Mouse (Mus musculus) MEL (cell line): ENCODE data around the gene Mtfp1. TPM values are rescaled to one million over a fixed set of nuclear protein-coding genes. Genes with fewer than 3 reads are reported as not detected.

Experiments used
- DNase-seq: peaks from one replicate; pipeline ENCODE4 v3.0.0; 2011; ENCODE audit warnings: low read depth, low spot score
- H3K27ac ChIP-seq: 2 replicates; pipeline ENCODE4 v1.5.1; 2012; ENCODE audit warnings: low read depth, mild to moderate bottlenecking, control low read depth, low read length, moderate library complexity; ENCODE audit not compliant: control insufficient read depth
- H3K27me3 ChIP-seq, 2 experiments: fragments of 150-350 bp in 1 of 2; sonication (generic) in 1 of 2; 2 replicates each; pipeline ENCODE4 v1.6.1; 2012; ENCODE audit warnings: low read length in 2 of 2, mild to moderate bottlenecking in 2 of 2, improper control_type of control experiment in 1 of 2, moderate library complexity in 1 of 2; ENCODE audit not compliant: insufficient read depth in 2 of 2, control insufficient read depth in 1 of 2
- H3K36me3 ChIP-seq, 2 experiments: 2 replicates each; pipeline ENCODE4 v1.6.1; 2012 to 2014; ENCODE audit warnings: low read length in 2 of 2, improper control_type of control experiment in 1 of 2, inconsistent platforms in 1 of 2, mild to moderate bottlenecking in 1 of 2; ENCODE audit not compliant: insufficient read depth in 2 of 2, control insufficient read depth in 1 of 2
- H3K4me1 ChIP-seq, 2 experiments: fragments of 150-350 bp in 1 of 2; sonication (generic) in 1 of 2; 2 replicates each; pipeline ENCODE4 v1.6.1; 2012; ENCODE audit warnings: low read length in 2 of 2, improper control_type of control experiment in 1 of 2, mild to moderate bottlenecking in 1 of 2; ENCODE audit not compliant: insufficient read depth in 2 of 2, control insufficient read depth in 1 of 2
- H3K4me3 ChIP-seq, 2 experiments: fragments of 150-350 bp in 1 of 2; sonication (generic) in 1 of 2; 2 replicates each; pipeline ENCODE4 v1.5.1; 2012; ENCODE audit warnings: low read depth in 2 of 2, low read length in 2 of 2, mild to moderate bottlenecking in 2 of 2, moderate library complexity in 2 of 2, control low read depth in 1 of 2, improper control_type of control experiment in 1 of 2; ENCODE audit not compliant: control insufficient read depth in 1 of 2, insufficient read depth in 1 of 2
- H3K79me2 ChIP-seq: 2 replicates; pipeline ENCODE4 v1.6.1; 2012; ENCODE audit warnings: mild to moderate bottlenecking, low read length, moderate library complexity; ENCODE audit not compliant: control insufficient read depth, poor library complexity, insufficient read depth
- H3K9ac ChIP-seq: 2 replicates; pipeline ENCODE4 v1.6.1; 2012; ENCODE audit warnings: low read depth, mild to moderate bottlenecking, control low read depth, low read length, moderate library complexity; ENCODE audit not compliant: control insufficient read depth, poor library complexity, severe bottlenecking
- H3K9me3 ChIP-seq: fragments of 150-350 bp; sonication (generic); replicated peaks from 2 replicates; pipeline ENCODE4 v1.6.1; 2012; ENCODE audit warnings: mild to moderate bottlenecking, low read length, improper control_type of control experiment, moderate library complexity; ENCODE audit not compliant: insufficient read depth
- CTCF ChIP-seq, 3 experiments: IDR thresholded peaks in 2 of 3; conservative IDR thresholded peaks in 1 of 3; 2 replicates each; pipeline ENCODE4 v1.5.1; 2011 to 2012; ENCODE audit warnings: low read length in 3 of 3, low read depth in 2 of 3, mild to moderate bottlenecking in 2 of 3, improper control_type of control experiment in 1 of 3, inconsistent platforms in 1 of 3, mixed read lengths in 1 of 3, moderate library complexity in 1 of 3; ENCODE audit not compliant: control insufficient read depth in 1 of 3, insufficient read depth in 1 of 3, poor library complexity in 1 of 3, severe bottlenecking in 1 of 3
- ELF1 ChIP-seq: IDR thresholded peaks from 2 replicates; pipeline ENCODE4 v1.6.1; 2014; ENCODE audit warnings: low read depth, mild to moderate bottlenecking, inconsistent platforms, low read length, improper control_type of control experiment, moderate library complexity
- EP300 ChIP-seq, 2 experiments: IDR thresholded peaks; 2 replicates each; pipeline ENCODE4 v1.6.1; 2011; ENCODE audit warnings: improper control_type of control experiment in 2 of 2, low read length in 2 of 2, low read depth in 1 of 2, mild to moderate bottlenecking in 1 of 2
- ETS1 ChIP-seq: IDR thresholded peaks from 2 replicates; pipeline ENCODE4 v1.6.1; 2012; ENCODE audit warnings: low read depth, mild to moderate bottlenecking, inconsistent platforms, low read length, improper control_type of control experiment, moderate library complexity
- GABPA ChIP-seq: IDR thresholded peaks from 2 replicates; pipeline ENCODE4 v1.6.1; 2012; ENCODE audit warnings: low read depth, mild to moderate bottlenecking, inconsistent platforms, low read length, improper control_type of control experiment, moderate library complexity
- GATA1 ChIP-seq: IDR thresholded peaks from 2 replicates; pipeline ENCODE4 v1.6.1; 2011; ENCODE audit warnings: low read depth, low read length, improper control_type of control experiment
- JUND ChIP-seq: IDR thresholded peaks from 2 replicates; pipeline ENCODE4 v1.6.1; 2011; ENCODE audit warnings: low read depth, mild to moderate bottlenecking, improper control_type of control experiment, low read length
- MAFK ChIP-seq: IDR thresholded peaks from 2 replicates; pipeline ENCODE4 v1.6.1; 2011; ENCODE audit warnings: low read depth, mild to moderate bottlenecking, low read length, improper control_type of control experiment, borderline replicate concordance
- MAX ChIP-seq: IDR thresholded peaks from 2 replicates; pipeline ENCODE4 v1.6.1; 2011; ENCODE audit warnings: low read length, improper control_type of control experiment
- MEF2A ChIP-seq: IDR thresholded peaks from 2 replicates; pipeline ENCODE4 v1.6.1; 2014; ENCODE audit warnings: low read depth, mild to moderate bottlenecking, inconsistent platforms, low read length, improper control_type of control experiment; ENCODE audit not compliant: poor library complexity, insufficient replicate concordance, severe bottlenecking; ENCODE audit errors: extremely low read depth
- MXI1 ChIP-seq: IDR thresholded peaks from 2 replicates; pipeline ENCODE4 v1.6.1; 2011; ENCODE audit warnings: mild to moderate bottlenecking, low read depth, low read length, improper control_type of control experiment
- MYC ChIP-seq: IDR thresholded peaks from 2 replicates; pipeline ENCODE4 v1.6.1; 2011; ENCODE audit warnings: low read depth, mild to moderate bottlenecking, low read length, improper control_type of control experiment, moderate library complexity
- POLR2A ChIP-seq, 2 experiments: IDR thresholded peaks; 2 replicates each; pipeline ENCODE4 v1.6.1; 2011 to 2012; ENCODE audit warnings: low read length in 2 of 2, mild to moderate bottlenecking in 2 of 2, control low read depth in 1 of 2, improper control_type of control experiment in 1 of 2, low read depth in 1 of 2, moderate library complexity in 1 of 2; ENCODE audit not compliant: control insufficient read depth in 1 of 2, insufficient read depth in 1 of 2, poor library complexity in 1 of 2
- POLR2AphosphoS2 ChIP-seq: IDR thresholded peaks from 2 replicates; pipeline ENCODE4 v1.6.1; 2011; ENCODE audit warnings: low read length, improper control_type of control experiment
- POLR2AphosphoS5 ChIP-seq: IDR thresholded peaks from 2 replicates; pipeline ENCODE4 v1.6.1; 2012; ENCODE audit warnings: low read depth, borderline replicate concordance, mild to moderate bottlenecking, inconsistent platforms, low read length, moderate library complexity, mixed read lengths
- RAD21 ChIP-seq: IDR thresholded peaks from 2 replicates; pipeline ENCODE4 v1.6.1; 2011; ENCODE audit warnings: mild to moderate bottlenecking, low read depth, low read length, improper control_type of control experiment
- SIN3A ChIP-seq: IDR thresholded peaks from 2 replicates; pipeline ENCODE4 v1.6.1; 2012; ENCODE audit warnings: low read length, improper control_type of control experiment, inconsistent platforms
- TAL1 ChIP-seq: IDR thresholded peaks from 2 replicates; pipeline ENCODE4 v1.6.1; 2012; ENCODE audit warnings: mild to moderate bottlenecking, inconsistent platforms, low read length, moderate library complexity, mixed read lengths
- TBP ChIP-seq: IDR thresholded peaks from 2 replicates; pipeline ENCODE4 v1.8.0; 2011; ENCODE audit warnings: low read depth, low read length, improper control_type of control experiment
- TCF12 ChIP-seq: IDR thresholded peaks from 2 replicates; pipeline ENCODE4 v1.6.1; 2014; ENCODE audit warnings: low read depth, mild to moderate bottlenecking, inconsistent platforms, low read length, improper control_type of control experiment, moderate library complexity
- USF1 ChIP-seq: IDR thresholded peaks from 2 replicates; pipeline ENCODE4 v1.6.1; 2014; ENCODE audit warnings: low read depth, mild to moderate bottlenecking, inconsistent platforms, low read length, improper control_type of control experiment, moderate library complexity
- ZMIZ1 ChIP-seq: IDR thresholded peaks from 2 replicates; pipeline ENCODE4 v1.6.1; 2012; ENCODE audit warnings: low read depth, mild to moderate bottlenecking, inconsistent platforms, low read length, improper control_type of control experiment, moderate library complexity
- polyA plus RNA-seq, 2 experiments: library from polyadenylated mRNA; stranded (reverse) in 1 of 2; unstranded in 1 of 2; fragments of >175 nt in 1 of 2; fragments of >200 nt in 1 of 2; gene quantifications; 2 replicates each; pipeline versions ENCODE4 v1.2.1 to v1.2.4; 2012; ENCODE audit warnings: low replicate concordance in 2 of 2, low read depth in 1 of 2; ENCODE audit not compliant: insufficient read length in 2 of 2, insufficient read depth in 1 of 2, missing spikeins in 1 of 2
- total RNA-seq: library from RNA; depleted of rRNA; stranded (reverse); fragments of 300-350 nt; gene quantifications from 2 replicates; pipeline ENCODE4 v1.2.3, GENCODE M21; 2012

Mtfp1 gene
- total and polyA plus RNA-seq, 3 experiments, result 70.5 to 84.8 TPM; not detected in 1

DNA sequence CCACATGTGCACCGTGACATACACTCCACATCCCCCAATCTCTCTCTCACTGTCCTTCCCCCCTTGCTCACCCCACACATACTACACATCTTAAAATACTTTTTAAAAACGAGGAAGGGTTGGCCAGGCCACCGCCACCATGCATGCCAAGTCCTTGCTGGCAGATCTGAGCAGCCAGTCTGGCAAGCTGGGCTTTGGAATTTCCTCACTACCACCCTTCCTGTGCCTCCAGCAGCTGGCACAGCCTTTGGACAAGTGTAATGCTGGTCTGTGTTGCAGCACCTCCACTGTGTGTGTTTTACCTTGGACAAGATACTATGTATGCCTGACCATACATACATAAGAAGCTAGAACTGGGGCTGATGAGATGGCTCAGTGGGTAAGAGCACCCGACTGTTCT lies 18.3 kb upstream of the Mtfp1 start:
- Histone ChIP-seq H3K9me3 (no peaks in the 10 kb centered on the region), H3K79me2 (no peaks in the 10 kb centered on the region)
- TF ChIP-seq SIN3A, result no peak
- TF ChIP-seq JUND, result no peak
- TF ChIP-seq MAX, result 0 out of 2 replicates have a peak, but pooled peaks have one; percentile 11
- TF ChIP-seq ELF1, result no peak
- TF ChIP-seq GATA1, result no peak
- TF ChIP-seq MAFK, result no peak
- no peak for TF ChIP-seq TAL1
- no peak for TF ChIP-seq CTCF (IDR thresholded peaks at IDR 0.05 in 2 of 3, conservative IDR thresholded peaks at IDR 0.05 in 1 of 3; ENCODE audit: control insufficient read depth in 1 of 3, insufficient read depth in 1 of 3, low read depth in 2 of 3, low read length in 3 of 3, poor library complexity in 1 of 3, severe bottlenecking in 1 of 3)
- TF ChIP-seq POLR2AphosphoS2, result no peak
- TF ChIP-seq MYC, result no peak
- TF ChIP-seq POLR2AphosphoS5, result no peak
- TF ChIP-seq TBP, result peak; percentile 65
- TF ChIP-seq RAD21, result no peak
- no peak for TF ChIP-seq POLR2A (IDR thresholded peaks at IDR 0.05; ENCODE audit: control insufficient read depth in 1 of 2, insufficient read depth in 1 of 2, low read depth in 1 of 2, low read length in 2 of 2, poor library complexity in 1 of 2)
- TF ChIP-seq, all 39 proteins: peak for 2
- Histone ChIP-seq H3K9ac (no peak overlapping the region), H3K27ac (no peak overlapping the region), H3K27me3 (no peaks in the 10 kb centered on the region), H3K4me1 (peaks cover 33 to 45% of the 10 kb centered on the region in 2 experiments), H3K36me3 (peaks cover 3 to 33% of the 10 kb centered on the region in 2 experiments; a peak in 3 of 4 replicates), H3K4me3 (no peak overlapping the region)
- no peak for DNase-seq

DNA sequence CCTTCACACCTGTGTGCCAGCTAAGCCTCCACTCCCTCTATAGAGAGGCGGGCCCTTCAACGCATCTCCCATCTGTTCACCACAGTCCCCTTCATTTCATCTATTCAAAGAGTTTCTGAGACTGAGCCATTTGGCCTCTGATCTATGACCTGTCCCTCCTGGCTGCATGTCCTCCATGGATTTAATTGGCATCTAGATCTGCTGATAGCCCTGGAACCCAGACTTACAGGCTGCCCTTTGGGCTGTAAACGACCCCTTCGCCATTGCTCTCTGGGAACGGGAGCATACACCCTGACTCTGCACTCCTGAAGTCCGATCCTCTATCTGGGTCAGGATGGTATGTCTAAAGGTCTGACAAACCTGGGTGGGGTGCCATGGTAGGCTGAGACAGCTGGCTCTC lies 17.6 kb upstream of the Mtfp1 start:
- no peak for TF ChIP-seq MXI1
- TF ChIP-seq ZMIZ1, result no peak
- Histone ChIP-seq H3K36me3 (peaks cover 3 to 33% of the 10 kb centered on the region in 2 experiments; a peak in 3 of 4 replicates), H3K27me3 (no peaks in the 10 kb centered on the region), H3K9me3 (no peaks in the 10 kb centered on the region), H3K4me3 (no peak overlapping the region), H3K79me2 (no peaks in the 10 kb centered on the region), H3K27ac (no peak overlapping the region), H3K9ac (no peak overlapping the region), H3K4me1 (peaks cover 29 to 44% of the 10 kb centered on the region in 2 experiments)
- no peak for DNase-seq

GRCm38 (mm10) chr11:4112033-4112432 lies 16.8 kb upstream of the Mtfp1 start:
- no peak overlapping the region for H3K9ac ChIP-seq
- H3K36me3 ChIP-seq, result peaks cover 3 to 26% of the 10 kb centered on the region in 2 experiments; a peak in 3 of 4 replicates
- peaks cover 26 to 36% of the 10 kb centered on the region in 2 experiments for H3K4me1 ChIP-seq
- TF ChIP-seq ETS1 (no peak), GABPA (no peak), USF1 (no peak), TAL1 (no peak), GATA1 (no peak), ELF1 (no peak), MEF2A (no peak), CTCF (IDR thresholded peaks at IDR 0.05 in 2 of 3, conservative IDR thresholded peaks at IDR 0.05 in 1 of 3; ENCODE audit: control insufficient read depth in 1 of 3, insufficient read depth in 1 of 3, low read depth in 2 of 3, low read length in 3 of 3, poor library complexity in 1 of 3, severe bottlenecking in 1 of 3) (no peak), EP300 (IDR thresholded peaks at IDR 0.05; ENCODE audit: low read depth in 1 of 2, low read length in 2 of 2) (no peak), MXI1 (no peak), TBP (no peak), RAD21 (no peak), TCF12 (no peak)
- no peaks in the 10 kb centered on the region for H3K79me2 ChIP-seq
- no peaks in the 10 kb centered on the region for H3K9me3 ChIP-seq
- no peak overlapping the region for H3K27ac ChIP-seq
- DNase-seq, result no peak
- no peaks in the 10 kb centered on the region for H3K27me3 ChIP-seq
- no peak overlapping the region for H3K4me3 ChIP-seq
